In genomic region chr10:111558675-111559340, GRCm38 (mm10) we compare ENCODE assay signal across 10 mouse cellular contexts. TPM values are rescaled to one million over a fixed set of nuclear protein-coding genes. Genes with fewer than 3 reads are reported as not detected.
DNase-seq lines count a peak whose midpoint lies in the region; ATAC-seq and TF ChIP-seq lines count a peak whose summit lies in the region.
"Had no signal": no experiment of that assay in that cellular context is flagged by ENCODE, and none has a peak within 500 bp of the region (broad histone marks: within the 10 kb centered on the region; RNA-seq: fewer than 3 reads in every experiment).

No protein-coding gene starts in this region.

- peaks cover 24% of the 10 kb centered on the region for H3K4me1 ChIP-seq in heart, embryonic 15.5 days (replicated peaks)
- H3K4me1 ChIP-seq in neural tube, embryonic 11.5 days (ENCODE audit: control insufficient read depth, insufficient read depth, low read length), result no peaks in the 10 kb centered on the region
- peaks cover 15% of the 10 kb centered on the region for H3K4me1 ChIP-seq in neural tube, embryonic 15.5 days
- peaks cover 20% of the 10 kb centered on the region for H3K4me1 ChIP-seq in limb, embryonic 15.5 days
- no peaks in the 10 kb centered on the region for H3K4me1 ChIP-seq in hindbrain, postnatal 0 days (ENCODE audit: insufficient read depth, low read length)

- 29% methylated on average over 10 of the region's 10 CpGs for WGBS in heart, embryonic 15.5 days
- 65% methylated on average over 10 of the region's 10 CpGs for WGBS in neural tube, embryonic 11.5 days
- WGBS in neural tube, embryonic 15.5 days, result 45% methylated on average over 10 of the region's 10 CpGs
- WGBS in limb, embryonic 15.5 days, result 46% methylated on average over 10 of the region's 10 CpGs
- WGBS in hindbrain, postnatal 0 days, result 56% methylated on average over 10 of the region's 10 CpGs

- ATAC-seq in heart, embryonic 15.5 days (replicated peaks; ENCODE audit: insufficient number of reproducible peaks, insufficient read depth, low FRiP score, low read depth), result peak; percentile 66; the same call in 1 of the 2 replicates
- 0 out of 2 replicates have a peak, but pooled peaks have one; percentile 13 for ATAC-seq in neural tube, embryonic 11.5 days (ENCODE audit: insufficient read depth, low FRiP score, low TSS enrichment)
- no peak for ATAC-seq in neural tube, embryonic 15.5 days (ENCODE audit: low FRiP score)
- 0 out of 2 replicates have a peak, but pooled peaks have one; percentile 15 for ATAC-seq in limb, embryonic 15.5 days (ENCODE audit: insufficient number of reproducible peaks, low FRiP score, low TSS enrichment, low read depth)
- no peak; the same call in 1 of the 2 replicates for ATAC-seq in hindbrain, postnatal 0 days
- ATAC-seq: activated CD4-positive, CD25-positive, alpha-beta regulatory T cell, adult 4 months had no signal

- no peak overlapping the region for H3K4me3 ChIP-seq in heart, embryonic 15.5 days
- H3K4me3 ChIP-seq in neural tube, embryonic 11.5 days (ENCODE audit: low read depth, low read length), result no peak overlapping the region
- H3K4me3 ChIP-seq in neural tube, embryonic 15.5 days (replicated peaks), result no peak overlapping the region
- no peak overlapping the region for H3K4me3 ChIP-seq in limb, embryonic 15.5 days
- no peak overlapping the region for H3K4me3 ChIP-seq in hindbrain, postnatal 0 days (ENCODE audit: low read length)

- TF ChIP-seq CTCF in hindbrain, postnatal 0 days (IDR thresholded peaks at IDR 0.05; ENCODE audit: low read depth), result no peak

- H3K27me3 ChIP-seq in heart, embryonic 15.5 days, result no peaks in the 10 kb centered on the region
- no peaks in the 10 kb centered on the region for H3K27me3 ChIP-seq in neural tube, embryonic 11.5 days (ENCODE audit: control insufficient read depth, insufficient read depth, low read length)
- H3K27me3 ChIP-seq in neural tube, embryonic 15.5 days (replicated peaks), result no peaks in the 10 kb centered on the region
- H3K27me3 ChIP-seq in limb, embryonic 15.5 days, result no peaks in the 10 kb centered on the region
- no peaks in the 10 kb centered on the region for H3K27me3 ChIP-seq in hindbrain, postnatal 0 days (ENCODE audit: insufficient read depth, low read length)

- H3K9ac ChIP-seq in heart, embryonic 15.5 days, result no peak overlapping the region
- no peak overlapping the region for H3K9ac ChIP-seq in neural tube, embryonic 11.5 days (ENCODE audit: low read length)
- H3K9ac ChIP-seq in neural tube, embryonic 15.5 days (replicated peaks), result no peak overlapping the region
- no peak overlapping the region for H3K9ac ChIP-seq in limb, embryonic 15.5 days
- no peak overlapping the region for H3K9ac ChIP-seq in hindbrain, postnatal 0 days (replicated peaks; ENCODE audit: low read length)

- H3K4me2 ChIP-seq in heart, embryonic 15.5 days, result peak overlapping the region; percentile 9; the same call in 1 of the 2 replicates
- H3K4me2 ChIP-seq in neural tube, embryonic 11.5 days (ENCODE audit: low read depth), result no peak overlapping the region
- no peak overlapping the region for H3K4me2 ChIP-seq in neural tube, embryonic 15.5 days
- no peak overlapping the region for H3K4me2 ChIP-seq in limb, embryonic 15.5 days
- H3K4me2 ChIP-seq in hindbrain, postnatal 0 days (ENCODE audit: low read depth, low read length), result no peak overlapping the region
- H3K4me2 ChIP-seq: liver, embryonic 11.5 days had no signal

- DNase-seq in heart, adult 9 months (ENCODE audit: low spot score in 2 of 2), result no peak
- DNase-seq in neural tube, embryonic 11.5 days (ENCODE audit: low spot score), result no peak
- peak; percentile 38 to 57 for DNase-seq in thymus, postnatal 36 days
- DNase-seq in spleen, postnatal 4 days (ENCODE audit: low spot score in 2 of 2), result no peak
- no peak for DNase-seq in hindbrain, postnatal 0 days (ENCODE audit: low spot score)

- H3K27ac ChIP-seq in heart, embryonic 15.5 days, result peak overlapping the region; percentile 64
- H3K27ac ChIP-seq in neural tube, embryonic 11.5 days (ENCODE audit: low read depth, low read length), result no peak overlapping the region
- H3K27ac ChIP-seq in neural tube, embryonic 15.5 days (replicated peaks), result no peak overlapping the region
- no peak overlapping the region for H3K27ac ChIP-seq in limb, embryonic 15.5 days
- no peak overlapping the region for H3K27ac ChIP-seq in hindbrain, postnatal 0 days

- no peaks in the 10 kb centered on the region for H3K36me3 ChIP-seq in heart, embryonic 15.5 days
- H3K36me3 ChIP-seq in neural tube, embryonic 11.5 days (ENCODE audit: control insufficient read depth, insufficient read depth, low read length), result no peaks in the 10 kb centered on the region
- H3K36me3 ChIP-seq in neural tube, embryonic 15.5 days, result no peaks in the 10 kb centered on the region
- H3K36me3 ChIP-seq in limb, embryonic 15.5 days, result no peaks in the 10 kb centered on the region
- H3K36me3 ChIP-seq in hindbrain, postnatal 0 days (ENCODE audit: insufficient read depth, low read length), result no peaks in the 10 kb centered on the region

- no peaks in the 10 kb centered on the region for H3K9me3 ChIP-seq in heart, embryonic 15.5 days (replicated peaks)
- no peaks in the 10 kb centered on the region for H3K9me3 ChIP-seq in neural tube, embryonic 11.5 days (ENCODE audit: control insufficient read depth, low read length)
- H3K9me3 ChIP-seq in neural tube, embryonic 15.5 days (replicated peaks), result no peaks in the 10 kb centered on the region
- no peaks in the 10 kb centered on the region for H3K9me3 ChIP-seq in limb, embryonic 15.5 days
- no peaks in the 10 kb centered on the region for H3K9me3 ChIP-seq in hindbrain, postnatal 0 days (ENCODE audit: low read length)

RNA-seq across cellular contexts. Expression of gene Phlda1, which starts 52.7 kb away (rescaled TPM):
- 28.7 and 29.5 TPM in 2 replicates for polyA plus RNA-seq in heart, embryonic 15.5 days (2015; fragmentation: Nextera tagmentation; extraction: Ambion mirVana)
- 32.2 and 32.7 TPM in 2 replicates for polyA plus RNA-seq in neural tube, embryonic 11.5 days (2014; fragmentation: Nextera tagmentation; extraction: Ambion mirVana)
- polyA plus RNA-seq in neural tube, embryonic 15.5 days (2015; fragmentation: Nextera tagmentation; extraction: Ambion mirVana), result 67.4 and 69.7 TPM in 2 replicates
- 32.1 and 33.4 TPM in 2 replicates for polyA plus RNA-seq in limb, embryonic 15.5 days (2015; fragmentation: Nextera tagmentation; extraction: Ambion mirVana)
- total RNA-seq in hindbrain, postnatal 0 days (2014; rRNA removed), result 7.0 and 8.4 TPM in 2 replicates
- 36.2 and 39.4 TPM in 2 replicates for polyA plus RNA-seq in hindbrain, postnatal 0 days (2015; fragmentation: Nextera tagmentation; extraction: Ambion mirVana)

Comparison
In these comparisons a context has a peak if more than half of its experiments do, and no peak if none do; other contexts are left out.
1. ATAC-seq: peak in heart, embryonic 15.5 days (single experiment), neural tube, embryonic 11.5 days (single experiment) and limb, embryonic 15.5 days (single experiment); none in neural tube, embryonic 15.5 days (single experiment) and hindbrain, postnatal 0 days (single experiment).
2. DNase-seq: peak in thymus, postnatal 36 days (2 of 2); none in heart, adult 9 months (0 of 2), neural tube, embryonic 11.5 days (single experiment), spleen, postnatal 4 days (0 of 2) and hindbrain, postnatal 0 days (single experiment).